In genomic region chr14:104702283-104702893, GRCm38 (mm10) we compare ENCODE assay signal across 26 mouse cellular contexts.
DNase-seq lines count a peak whose midpoint lies in the region; ATAC-seq and TF ChIP-seq lines count a peak whose summit lies in the region.
"Had no signal": no experiment of that assay in that cellular context is flagged by ENCODE, and none has a peak within 500 bp of the region (broad histone marks: within the 10 kb centered on the region; RNA-seq: fewer than 3 reads in every experiment).

No protein-coding gene starts in this region.

- H3K9ac ChIP-seq in embryonic facial prominence, embryonic 14.5 days (ENCODE audit: low read depth, low read length): no peak overlapping the region
- no peak overlapping the region for H3K9ac ChIP-seq in hindbrain, embryonic 13.5 days
- H3K9ac ChIP-seq in hindbrain, postnatal 0 days (replicated peaks; ENCODE audit: low read length): no peak overlapping the region
- H3K9ac ChIP-seq in hindbrain, embryonic 12.5 days: no peak overlapping the region
- H3K9ac ChIP-seq in stomach, postnatal 0 days (ENCODE audit: low read length): no peak overlapping the region
- H3K9ac ChIP-seq: embryonic facial prominence, embryonic 12.5 days; forebrain, postnatal 0 days; heart, embryonic 13.5 days; intestine, embryonic 15.5 days had no signal

- no peak for ATAC-seq in embryonic facial prominence, embryonic 14.5 days (ENCODE audit: low read depth)
- ATAC-seq in hindbrain, embryonic 13.5 days (ENCODE audit: low FRiP score): no peak
- peak; percentile 35; the same call in 1 of the 2 replicates for ATAC-seq in hindbrain, postnatal 0 days
- ATAC-seq in hindbrain, embryonic 12.5 days (ENCODE audit: low FRiP score): no peak
- ATAC-seq in stomach, postnatal 0 days (ENCODE audit: low FRiP score, low TSS enrichment): no peak
- ATAC-seq: activated CD4-positive, CD25-positive, alpha-beta regulatory T cell, adult 4 months; forebrain, embryonic 14.5 days; forebrain, postnatal 0 days; intestine, embryonic 15.5 days had no signal

- H3K4me2 ChIP-seq in embryonic facial prominence, embryonic 14.5 days (ENCODE audit: low read depth, low read length): no peak overlapping the region
- H3K4me2 ChIP-seq in hindbrain, embryonic 13.5 days: no peak overlapping the region
- H3K4me2 ChIP-seq in hindbrain, postnatal 0 days (ENCODE audit: low read depth, low read length): no peak overlapping the region
- no peak overlapping the region for H3K4me2 ChIP-seq in hindbrain, embryonic 12.5 days (replicated peaks)
- H3K4me2 ChIP-seq in stomach, postnatal 0 days (replicated peaks; ENCODE audit: low read depth): no peak overlapping the region
- H3K4me2 ChIP-seq: embryonic facial prominence, embryonic 12.5 days; heart, embryonic 13.5 days; intestine, embryonic 15.5 days had no signal

- no peaks in the 10 kb centered on the region for H3K36me3 ChIP-seq in embryonic facial prominence, embryonic 14.5 days (ENCODE audit: control insufficient read depth, insufficient read depth, low read length)
- H3K36me3 ChIP-seq in embryonic facial prominence, embryonic 10.5 days (replicated peaks): no peaks in the 10 kb centered on the region
- no peaks in the 10 kb centered on the region for H3K36me3 ChIP-seq in hindbrain, embryonic 13.5 days
- no peaks in the 10 kb centered on the region for H3K36me3 ChIP-seq in hindbrain, embryonic 10.5 days
- no peaks in the 10 kb centered on the region for H3K36me3 ChIP-seq in hindbrain, postnatal 0 days (ENCODE audit: insufficient read depth, low read length)
- no peaks in the 10 kb centered on the region for H3K36me3 ChIP-seq in hindbrain, embryonic 12.5 days
- H3K36me3 ChIP-seq in stomach, postnatal 0 days (ENCODE audit: control insufficient read depth, insufficient read depth, low read length): no peaks in the 10 kb centered on the region
- H3K36me3 ChIP-seq: embryonic facial prominence, embryonic 12.5 days; heart, embryonic 10.5 days; heart, embryonic 13.5 days; intestine, embryonic 15.5 days had no signal

- no peak overlapping the region for H3K27ac ChIP-seq in embryonic facial prominence, embryonic 14.5 days (replicated peaks; ENCODE audit: low read depth, low read length)
- no peak overlapping the region for H3K27ac ChIP-seq in embryonic facial prominence, embryonic 10.5 days (replicated peaks)
- peak overlapping the region; percentile 6; the same call in 1 of the 2 replicates for H3K27ac ChIP-seq in hindbrain, embryonic 13.5 days
- H3K27ac ChIP-seq in hindbrain, embryonic 10.5 days: no peak overlapping the region
- no peak overlapping the region for H3K27ac ChIP-seq in hindbrain, postnatal 0 days
- H3K27ac ChIP-seq in hindbrain, embryonic 12.5 days: no peak overlapping the region
- no peak overlapping the region for H3K27ac ChIP-seq in stomach, postnatal 0 days (replicated peaks)
- H3K27ac ChIP-seq: embryonic facial prominence, embryonic 12.5 days; gastrocnemius, adult 2 months; heart, embryonic 10.5 days; heart, embryonic 13.5 days; intestine, embryonic 15.5 days had no signal

- TF ChIP-seq CTCF in hindbrain, postnatal 0 days (IDR thresholded peaks at IDR 0.05; ENCODE audit: low read depth): no peak
- no peak for TF ChIP-seq CTCF in stomach, postnatal 0 days (IDR thresholded peaks at IDR 0.05; ENCODE audit: low read depth)

- no peaks in the 10 kb centered on the region for H3K27me3 ChIP-seq in embryonic facial prominence, embryonic 14.5 days (replicated peaks; ENCODE audit: control insufficient read depth, insufficient read depth, low read length)
- no peaks in the 10 kb centered on the region for H3K27me3 ChIP-seq in embryonic facial prominence, embryonic 10.5 days (replicated peaks; ENCODE audit: low read depth, poor library complexity, severe bottlenecking)
- H3K27me3 ChIP-seq in hindbrain, embryonic 13.5 days: no peaks in the 10 kb centered on the region
- H3K27me3 ChIP-seq in hindbrain, embryonic 10.5 days (ENCODE audit: insufficient read depth, poor library complexity, severe bottlenecking): no peaks in the 10 kb centered on the region
- H3K27me3 ChIP-seq in hindbrain, postnatal 0 days (ENCODE audit: insufficient read depth, low read length): no peaks in the 10 kb centered on the region
- H3K27me3 ChIP-seq in hindbrain, embryonic 12.5 days: no peaks in the 10 kb centered on the region
- H3K27me3 ChIP-seq in stomach, postnatal 0 days (ENCODE audit: control insufficient read depth, insufficient read depth, low read length): no peaks in the 10 kb centered on the region
- H3K27me3 ChIP-seq: embryonic facial prominence, embryonic 12.5 days; heart, embryonic 13.5 days; intestine, embryonic 15.5 days had no signal

- TF ChIP-seq EP300 in stomach, postnatal 0 days (optimal IDR thresholded peaks at IDR 0.05): no peak

- no peaks in the 10 kb centered on the region for H3K4me1 ChIP-seq in embryonic facial prominence, embryonic 14.5 days (ENCODE audit: control insufficient read depth, insufficient read depth, low read length)
- H3K4me1 ChIP-seq in embryonic facial prominence, embryonic 10.5 days: no peaks in the 10 kb centered on the region
- peaks cover 3% of the 10 kb centered on the region; the same call in 1 of the 2 replicates for H3K4me1 ChIP-seq in hindbrain, embryonic 13.5 days (replicated peaks)
- H3K4me1 ChIP-seq in hindbrain, embryonic 10.5 days (replicated peaks): peaks cover 5% of the 10 kb centered on the region; the same call in 1 of the 2 replicates
- no peaks in the 10 kb centered on the region for H3K4me1 ChIP-seq in hindbrain, postnatal 0 days (ENCODE audit: insufficient read depth, low read length)
- no peaks in the 10 kb centered on the region; the same call in 1 of the 2 replicates for H3K4me1 ChIP-seq in hindbrain, embryonic 12.5 days
- no peaks in the 10 kb centered on the region for H3K4me1 ChIP-seq in stomach, postnatal 0 days (replicated peaks; ENCODE audit: control insufficient read depth, insufficient read depth)
- H3K4me1 ChIP-seq: embryonic facial prominence, embryonic 12.5 days; heart, embryonic 10.5 days; heart, embryonic 13.5 days; intestine, embryonic 15.5 days had no signal

- H3K9me3 ChIP-seq in embryonic facial prominence, embryonic 14.5 days (ENCODE audit: control insufficient read depth, low read length): no peaks in the 10 kb centered on the region
- no peaks in the 10 kb centered on the region for H3K9me3 ChIP-seq in embryonic facial prominence, embryonic 10.5 days
- H3K9me3 ChIP-seq in hindbrain, embryonic 13.5 days: no peaks in the 10 kb centered on the region
- H3K9me3 ChIP-seq in hindbrain, embryonic 10.5 days: no peaks in the 10 kb centered on the region
- H3K9me3 ChIP-seq in hindbrain, postnatal 0 days (ENCODE audit: low read length): no peaks in the 10 kb centered on the region
- no peaks in the 10 kb centered on the region for H3K9me3 ChIP-seq in hindbrain, embryonic 12.5 days (replicated peaks)
- no peaks in the 10 kb centered on the region for H3K9me3 ChIP-seq in stomach, postnatal 0 days (ENCODE audit: control insufficient read depth, low read length)
- H3K9me3 ChIP-seq: embryonic facial prominence, embryonic 12.5 days; heart, embryonic 10.5 days; heart, embryonic 13.5 days; intestine, embryonic 15.5 days had no signal

- DNase-seq in embryonic facial prominence, embryonic 14.5 days (ENCODE audit: low spot score): peak; percentile 4
- DNase-seq in embryonic facial prominence, embryonic 10.5 days (ENCODE audit: low spot score): no peak
- no peak for DNase-seq in hindbrain, embryonic 10.5 days (ENCODE audit: low spot score)
- DNase-seq in hindbrain, postnatal 0 days (ENCODE audit: low spot score): no peak
- DNase-seq in stomach, postnatal 0 days (ENCODE audit: low spot score): no peak
- DNase-seq: adrenal gland, postnatal 10 days; adrenal gland, postnatal 36 days; cerebellum, adult 18-20 months; cerebellum, adult 9-10 months; cerebellum, postnatal 14 days; forebrain, postnatal 0 days; gastrocnemius, adult 2 months; gastrocnemius, postnatal 14 days; heart, adult 18-20 months; heart, postnatal 14 days; heart, postnatal 4 days; kidney, adult 11 months had no signal

- H3K4me3 ChIP-seq in embryonic facial prominence, embryonic 14.5 days (ENCODE audit: low read depth, low read length): no peak overlapping the region
- no peak overlapping the region for H3K4me3 ChIP-seq in embryonic facial prominence, embryonic 10.5 days
- no peak overlapping the region for H3K4me3 ChIP-seq in hindbrain, embryonic 13.5 days
- no peak overlapping the region for H3K4me3 ChIP-seq in hindbrain, embryonic 10.5 days
- H3K4me3 ChIP-seq in hindbrain, postnatal 0 days (ENCODE audit: low read length): no peak overlapping the region
- no peak overlapping the region for H3K4me3 ChIP-seq in hindbrain, embryonic 12.5 days
- no peak overlapping the region for H3K4me3 ChIP-seq in stomach, postnatal 0 days (ENCODE audit: low read depth, low read length)
- H3K4me3 ChIP-seq: embryonic facial prominence, embryonic 12.5 days; erythroblast, embryonic 14.5 days; gastrocnemius, adult 2 months; heart, embryonic 10.5 days; heart, embryonic 13.5 days; intestine, embryonic 15.5 days had no signal

- WGBS in embryonic facial prominence, embryonic 14.5 days: 76% methylated on average over 8 of the region's 8 CpGs
- WGBS in embryonic facial prominence, embryonic 10.5 days: 73% methylated on average over 8 of the region's 8 CpGs
- 60% methylated on average over 8 of the region's 8 CpGs for WGBS in hindbrain, embryonic 13.5 days
- 87% methylated on average over 8 of the region's 8 CpGs for WGBS in hindbrain, embryonic 10.5 days
- WGBS in hindbrain, postnatal 0 days: 68% methylated on average over 8 of the region's 8 CpGs
- WGBS in hindbrain, embryonic 12.5 days: 72% methylated on average over 8 of the region's 8 CpGs
- 84% methylated on average over 8 of the region's 8 CpGs for WGBS in stomach, postnatal 0 days
